Mouse (Mus musculus): ENCODE results near the gene Lasp1. TPM values are rescaled to one million over a fixed set of nuclear protein-coding genes. Genes with fewer than 3 reads are reported as not detected.
A peak's percentile ranks its signal among the peaks of the same experiment; 100 is the strongest.

The Lasp1 gene
- polyA plus RNA-seq, 1 experiment from 2014 or later = 123 TPM

DNA sequence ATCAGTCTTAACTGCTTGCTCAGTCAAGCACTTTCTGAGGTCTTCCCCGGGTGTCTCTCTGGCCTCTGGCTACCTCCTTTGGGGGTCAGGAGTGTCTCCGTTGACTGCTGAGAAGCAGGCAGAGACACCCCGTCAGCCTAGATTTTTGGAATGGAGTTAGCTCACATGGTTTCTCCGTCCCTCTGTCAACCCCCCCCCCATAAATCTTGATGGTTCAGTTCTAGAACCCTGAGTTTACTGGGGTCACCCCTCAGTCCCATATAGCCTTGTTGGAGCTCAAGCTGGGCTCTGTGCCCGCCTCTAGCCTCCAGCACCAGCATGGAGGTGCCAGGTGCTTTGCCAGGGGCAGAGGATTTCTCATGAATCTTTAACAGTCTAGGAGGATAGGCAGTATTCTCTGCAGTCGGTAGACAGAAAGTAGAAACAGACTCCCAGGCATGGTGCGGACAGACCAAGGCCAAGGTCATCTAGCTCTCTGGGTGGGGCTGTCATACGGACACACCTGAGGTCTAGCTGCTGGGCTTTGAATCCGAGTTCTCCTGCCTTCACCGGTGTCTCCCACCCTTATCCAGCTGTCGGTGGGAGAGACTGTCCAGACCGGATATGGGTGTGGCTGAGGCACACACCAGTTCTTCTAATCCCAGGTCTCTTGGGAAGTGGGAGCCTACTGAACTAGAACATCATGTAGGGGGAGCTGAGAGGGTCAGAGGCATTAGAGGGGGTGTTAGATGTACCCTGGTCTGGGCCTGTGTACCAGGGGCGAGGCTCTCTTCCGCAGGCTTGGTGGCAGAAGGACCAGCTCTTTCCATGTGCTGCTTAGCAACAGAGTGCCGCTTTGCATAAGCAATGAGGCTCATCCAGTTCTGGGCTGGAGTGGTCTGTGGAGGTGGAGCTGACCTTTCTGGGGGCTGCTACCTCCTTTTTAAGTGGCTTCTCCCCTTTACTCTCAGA, 7.1 kb downstream of the Lasp1 start:
- Histone ChIP-seq H3K27me3 (ENCODE audit: insufficient read depth, low read length) (no peaks in the 10 kb centered on the region), H3K4me1 (ENCODE audit: insufficient read depth) (peaks cover 83% of the 10 kb centered on the region), H3K27ac (ENCODE audit: low read depth) (peak overlapping the region; percentile 88), H3K9me3 (ENCODE audit: low read depth, low read length) (no peaks in the 10 kb centered on the region), H3K9ac (peak overlapping the region; percentile 10), H3K4me2 (peak overlapping the region; percentile 58), H3K36me3 (ENCODE audit: insufficient read depth) (peaks cover 38% of the 10 kb centered on the region), H3K4me3 (ENCODE audit: low read depth, low read length) (peak overlapping the region; percentile 6; the same call in 1 of the 2 replicates)
- WGBS = 20% methylated on average over 15 of the region's 15 CpGs
- DNase-seq (peak; percentile 43), ATAC-seq (ENCODE audit: insufficient read depth) (peak; percentile 11; the same call in 1 of the 2 replicates)
- TF ChIP-seq CTCF (IDR thresholded peaks at IDR 0.05; ENCODE audit: low read depth) = no peak

DNA sequence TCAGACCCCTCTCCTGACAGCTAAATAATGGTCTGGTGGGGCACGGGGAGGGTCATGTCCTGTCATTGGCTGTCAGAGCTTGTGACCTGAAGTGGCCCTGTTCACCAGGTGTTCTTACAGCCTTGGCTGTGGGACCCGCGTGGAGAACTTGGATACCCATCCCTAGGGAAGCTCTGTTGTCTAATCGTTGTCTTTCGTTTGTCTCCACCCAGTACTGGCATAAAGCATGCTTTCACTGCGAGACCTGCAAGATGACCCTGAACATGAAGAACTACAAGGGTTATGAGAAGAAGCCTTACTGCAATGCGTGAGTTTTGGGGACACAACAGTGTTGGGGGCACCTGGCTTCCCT, 7.8 kb downstream of the Lasp1 start:
- H3K4me2 ChIP-seq = peak overlapping the region; percentile 58; the same call in 1 of the 2 replicates
- H3K4me1 ChIP-seq (ENCODE audit: insufficient read depth) = peaks cover 84% of the 10 kb centered on the region
- no peak for TF ChIP-seq CTCF (IDR thresholded peaks at IDR 0.05; ENCODE audit: low read depth)
- WGBS = 52% methylated on average over 7 of the region's 7 CpGs
- no peaks in the 10 kb centered on the region for H3K27me3 ChIP-seq (ENCODE audit: insufficient read depth, low read length)
- no peak for ATAC-seq (ENCODE audit: insufficient read depth)
- H3K4me3 ChIP-seq (ENCODE audit: low read depth, low read length) = no peak overlapping the region
- H3K27ac ChIP-seq (ENCODE audit: low read depth) = peak overlapping the region; percentile 88; the same call in 1 of the 2 replicates
- H3K9me3 ChIP-seq (ENCODE audit: low read depth, low read length) = no peaks in the 10 kb centered on the region
- H3K9ac ChIP-seq = no peak overlapping the region
- H3K36me3 ChIP-seq (ENCODE audit: insufficient read depth) = peaks cover 40% of the 10 kb centered on the region
- DNase-seq = no peak

DNA sequence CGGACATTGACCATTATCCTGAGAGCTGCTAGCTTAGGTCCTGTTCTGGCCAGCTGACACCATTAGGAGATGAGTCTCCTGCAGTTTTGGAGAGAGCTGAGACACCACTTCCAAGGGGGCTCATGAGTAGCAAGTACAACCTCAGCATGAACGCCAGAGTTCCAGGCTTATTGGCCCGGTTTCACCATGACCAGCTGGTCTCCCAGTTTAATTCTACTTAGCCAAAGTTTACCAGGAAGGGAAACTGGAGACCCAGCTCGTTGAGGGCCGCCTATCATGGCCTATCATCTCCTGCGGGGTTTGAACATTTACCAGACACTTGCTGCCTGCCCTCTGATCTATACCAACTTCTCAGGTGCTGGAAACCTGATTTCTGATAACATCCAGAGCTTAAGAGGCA, 8.8 kb downstream of the Lasp1 start:
- Histone ChIP-seq H3K9ac (no peak overlapping the region), H3K27ac (ENCODE audit: low read depth) (peak overlapping the region; percentile 88), H3K9me3 (ENCODE audit: low read depth, low read length) (no peaks in the 10 kb centered on the region), H3K27me3 (ENCODE audit: insufficient read depth, low read length) (no peaks in the 10 kb centered on the region), H3K4me2 (peak overlapping the region; percentile 44), H3K36me3 (ENCODE audit: insufficient read depth) (peaks cover 44% of the 10 kb centered on the region), H3K4me3 (ENCODE audit: low read depth, low read length) (no peak overlapping the region), H3K4me1 (ENCODE audit: insufficient read depth) (peaks cover 83% of the 10 kb centered on the region)
- 21% methylated on average over 6 of the region's 6 CpGs for WGBS
- DNase-seq = peak; percentile 52
- no peak for ATAC-seq (ENCODE audit: insufficient read depth)
- no peak for TF ChIP-seq CTCF (IDR thresholded peaks at IDR 0.05; ENCODE audit: low read depth)

DNA sequence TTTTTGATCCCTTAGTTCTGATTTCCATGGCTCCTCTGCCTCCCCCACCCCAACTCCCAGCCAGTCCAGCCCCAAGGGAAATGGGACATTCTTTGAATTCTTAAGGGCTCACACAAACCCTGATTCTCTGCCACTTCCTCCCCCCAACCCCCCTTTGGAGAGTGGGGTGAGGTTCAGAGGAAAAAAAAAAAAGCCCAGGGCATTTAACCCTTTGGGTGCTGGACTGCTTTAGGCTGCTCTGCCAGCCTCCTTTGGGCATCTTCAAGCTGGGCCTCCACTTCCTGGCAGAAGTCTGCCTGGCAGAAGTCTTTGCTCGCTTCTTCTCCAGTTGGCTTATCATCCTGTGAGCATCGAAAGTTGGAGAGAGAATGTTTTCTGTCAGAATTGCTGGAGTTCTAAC, 9.3 kb downstream of the Lasp1 start:
- Histone ChIP-seq H3K36me3 (ENCODE audit: insufficient read depth) (peaks cover 49% of the 10 kb centered on the region), H3K4me1 (ENCODE audit: insufficient read depth) (peaks cover 86% of the 10 kb centered on the region), H3K4me3 (ENCODE audit: low read depth, low read length) (no peak overlapping the region), H3K9me3 (ENCODE audit: low read depth, low read length) (no peaks in the 10 kb centered on the region), H3K9ac (peak overlapping the region; percentile 16; the same call in 1 of the 2 replicates), H3K27ac (ENCODE audit: low read depth) (peak overlapping the region; percentile 88), H3K27me3 (ENCODE audit: insufficient read depth, low read length) (no peaks in the 10 kb centered on the region), H3K4me2 (peak overlapping the region; percentile 44)
- WGBS = 24% methylated on average over 2 of the region's 2 CpGs
- no peak for TF ChIP-seq CTCF (IDR thresholded peaks at IDR 0.05; ENCODE audit: low read depth)
- DNase-seq = peak; percentile 85
- ATAC-seq (ENCODE audit: insufficient read depth) = no peak

DNA sequence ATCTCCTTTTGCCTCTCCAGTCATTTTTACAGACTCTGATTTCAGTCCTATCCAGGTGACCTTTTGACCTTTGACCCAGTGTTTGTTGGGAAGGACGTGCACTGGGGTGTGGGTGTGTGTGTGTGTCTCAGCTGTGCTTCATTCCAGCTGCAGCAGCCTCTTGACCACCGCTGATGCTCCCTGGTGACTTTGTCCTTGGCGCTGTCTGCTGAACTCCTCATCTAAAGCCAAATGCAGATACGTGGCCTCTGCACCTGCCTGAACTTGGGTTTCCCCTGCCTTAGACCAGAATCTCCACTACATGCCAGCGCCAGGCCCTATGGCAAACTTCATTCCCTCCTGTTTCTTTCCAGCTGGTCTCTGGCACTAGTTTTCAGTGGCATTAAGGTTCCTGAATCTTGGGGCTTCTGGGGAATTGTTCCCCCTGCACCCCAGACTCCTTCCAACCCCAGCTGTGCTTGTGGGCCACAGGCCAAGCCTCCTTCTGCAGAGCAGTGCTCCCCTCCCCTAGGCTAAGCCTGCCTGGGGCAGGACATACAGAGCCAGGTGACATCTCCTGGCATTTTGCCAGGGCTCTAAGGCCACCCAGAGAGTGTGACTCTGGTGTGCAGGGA, 9.9 kb downstream of the Lasp1 start:
- TF ChIP-seq CTCF (IDR thresholded peaks at IDR 0.05; ENCODE audit: low read depth) = no peak
- DNase-seq (peak; percentile 75), ATAC-seq (ENCODE audit: insufficient read depth) (peak; percentile 15; the same call in 1 of the 2 replicates)
- Histone ChIP-seq H3K27ac (ENCODE audit: low read depth) (peak overlapping the region; percentile 88), H3K4me3 (ENCODE audit: low read depth, low read length) (no peak overlapping the region), H3K36me3 (ENCODE audit: insufficient read depth) (peaks cover 55% of the 10 kb centered on the region), H3K27me3 (ENCODE audit: insufficient read depth, low read length) (no peaks in the 10 kb centered on the region), H3K4me1 (ENCODE audit: insufficient read depth) (peaks cover 90% of the 10 kb centered on the region), H3K4me2 (peak overlapping the region; percentile 44; the same call in 1 of the 2 replicates), H3K9ac (peak overlapping the region; percentile 31; the same call in 1 of the 2 replicates), H3K9me3 (ENCODE audit: low read depth, low read length) (no peaks in the 10 kb centered on the region)
- 29% methylated on average over 5 of the region's 5 CpGs for WGBS

DNA sequence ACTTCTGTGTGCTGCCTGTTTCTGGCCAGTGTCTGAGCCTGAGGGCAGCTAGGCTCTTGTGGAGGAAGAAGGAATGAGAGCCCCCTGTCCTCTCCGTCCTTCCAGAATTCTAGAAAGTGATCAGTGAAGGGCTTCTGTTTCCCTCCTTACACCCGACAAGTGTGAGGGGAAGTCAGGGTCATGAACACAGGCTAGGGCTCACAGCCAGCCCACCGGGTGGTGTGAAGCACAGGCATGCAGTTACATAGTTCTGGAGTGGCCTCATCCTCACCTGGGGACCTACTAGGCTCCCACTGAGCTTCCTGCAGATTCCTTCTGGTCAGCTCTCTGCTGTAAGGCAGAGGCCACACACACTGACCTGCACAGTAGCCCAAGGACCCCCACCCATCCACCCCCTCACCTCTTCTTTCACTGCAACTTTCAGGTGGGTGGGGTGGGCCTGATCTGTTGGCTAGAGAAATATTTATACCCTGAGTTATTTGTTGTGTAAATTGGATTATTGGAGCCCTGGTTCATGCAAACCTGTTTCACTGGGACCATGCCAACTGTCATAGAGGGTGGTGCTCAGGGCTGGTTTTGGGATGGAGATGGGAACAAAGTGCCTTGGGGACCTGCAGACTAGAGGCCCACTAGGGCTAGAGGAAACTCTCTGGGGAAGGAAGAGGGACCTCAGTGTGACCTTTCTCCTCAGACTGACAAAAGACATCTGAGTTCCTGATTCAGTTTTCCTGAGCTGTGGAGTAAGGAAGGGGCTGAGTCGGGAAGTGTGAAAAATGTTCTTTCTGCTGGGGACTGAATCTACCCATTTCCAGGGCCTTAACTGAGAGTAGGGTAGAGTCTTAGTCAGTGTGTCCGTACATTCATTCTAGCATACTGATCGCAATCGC, 10.7 kb downstream of the Lasp1 start:
- Histone ChIP-seq H3K27me3 (ENCODE audit: insufficient read depth, low read length) (no peaks in the 10 kb centered on the region), H3K27ac (ENCODE audit: low read depth) (peak overlapping the region; percentile 88), H3K9ac (peak overlapping the region; percentile 31; the same call in 1 of the 2 replicates), H3K9me3 (ENCODE audit: low read depth, low read length) (no peaks in the 10 kb centered on the region), H3K4me2 (peak overlapping the region; percentile 44; the same call in 1 of the 2 replicates), H3K4me3 (ENCODE audit: low read depth, low read length) (no peak overlapping the region), H3K36me3 (ENCODE audit: insufficient read depth) (peaks cover 60% of the 10 kb centered on the region), H3K4me1 (ENCODE audit: insufficient read depth) (peaks cover 82% of the 10 kb centered on the region)
- WGBS = 42% methylated on average over 7 of the region's 7 CpGs
- ATAC-seq (ENCODE audit: insufficient read depth) = no peak
- no peak for TF ChIP-seq CTCF (IDR thresholded peaks at IDR 0.05; ENCODE audit: low read depth)
- DNase-seq = no peak

Measured in lung, embryonic 14.5 days (tissue).